Mouse (Mus musculus): ENCODE measurements at regions not wholly inside any gene's neighbourhood (a gene's known extent, or its start where the extent isn't known, plus 50 kb on each side); places are given as distances from the start of the nearest gene placed in this dataset.

DNA sequence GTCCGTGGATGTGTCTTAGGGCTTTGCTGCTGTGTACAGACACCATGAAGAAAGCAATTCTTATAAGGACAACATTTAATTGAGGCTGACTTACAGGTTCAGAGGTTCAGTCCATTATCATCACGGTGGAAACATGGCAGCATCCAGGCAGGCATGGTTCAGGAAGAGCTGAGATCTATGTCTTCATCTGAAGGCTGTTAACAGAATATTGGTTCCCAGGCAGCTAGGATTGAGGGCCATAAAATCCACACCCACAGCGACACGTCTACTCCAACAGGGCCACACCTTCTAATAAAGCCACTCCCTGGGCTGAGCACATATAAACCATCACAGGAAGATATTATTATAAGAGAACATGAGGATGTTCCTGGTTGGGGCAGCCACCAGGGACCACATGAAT, 4814.5 kb downstream of the 9330182O14Rik start:
- no peak for TF ChIP-seq GATA1 (IDR thresholded peaks at IDR 0.05; ENCODE audit: low read length)

GRCm38 (mm10) chr15:44950952-44951642, 4816.9 kb downstream of the 9330182O14Rik start:
- no peak for TF ChIP-seq GATA1 (IDR thresholded peaks at IDR 0.05; ENCODE audit: low read length)

Measured in G1E-ER4 (cell line).